Mouse (Mus musculus): ENCODE measurements around the gene Hist1h2af. TPM values are rescaled to one million over a fixed set of nuclear protein-coding genes. Genes with fewer than 3 reads are reported as not detected.
"Not testable (repeated sequence)": the region's sequence is repeated elsewhere in the genome, so short reads cannot be mapped to it uniquely, and the experiment has no call there.

Hist1h2af gene
- total RNA-seq, 2 experiments from 2014 or later: 0.73 to 1.9 TPM

DNA sequence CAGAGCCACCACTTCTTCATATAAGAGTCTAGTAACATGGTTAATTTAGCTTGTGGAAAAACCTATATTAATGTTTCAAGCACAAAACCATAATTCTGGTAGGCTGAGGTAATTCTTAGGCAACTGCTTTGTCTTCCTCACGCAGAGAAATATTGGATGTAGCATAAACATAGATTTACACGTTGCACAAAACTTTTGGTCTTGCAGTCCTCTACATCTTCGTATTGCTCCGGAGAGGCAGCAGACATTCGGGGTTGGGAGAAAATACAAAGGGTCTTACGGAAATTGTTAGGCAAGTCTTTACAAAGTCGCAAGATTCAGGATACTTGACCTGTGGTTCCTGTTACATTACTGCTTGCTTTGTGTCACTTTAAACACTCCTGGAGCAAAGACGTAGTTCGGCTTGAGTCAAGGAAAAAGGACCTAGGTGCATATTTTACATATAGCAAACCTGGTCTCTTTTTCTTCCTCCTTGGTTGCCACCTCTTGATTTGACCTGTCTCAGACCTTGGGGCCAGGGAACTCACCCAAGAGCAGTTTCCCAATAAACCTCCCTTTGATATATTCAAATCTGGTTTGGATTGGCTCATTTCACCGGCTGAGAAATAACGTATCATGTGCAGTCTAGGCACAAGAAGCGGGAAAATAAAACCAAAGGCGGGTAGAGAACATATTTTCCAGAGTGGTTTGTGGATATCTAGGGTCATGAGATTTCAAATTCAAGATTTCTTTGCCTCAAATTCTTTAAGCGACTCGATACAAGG, 844 bp downstream of the Hist1h2af start:
- DNase-seq (ENCODE audit: low spot score): no peak

DNA sequence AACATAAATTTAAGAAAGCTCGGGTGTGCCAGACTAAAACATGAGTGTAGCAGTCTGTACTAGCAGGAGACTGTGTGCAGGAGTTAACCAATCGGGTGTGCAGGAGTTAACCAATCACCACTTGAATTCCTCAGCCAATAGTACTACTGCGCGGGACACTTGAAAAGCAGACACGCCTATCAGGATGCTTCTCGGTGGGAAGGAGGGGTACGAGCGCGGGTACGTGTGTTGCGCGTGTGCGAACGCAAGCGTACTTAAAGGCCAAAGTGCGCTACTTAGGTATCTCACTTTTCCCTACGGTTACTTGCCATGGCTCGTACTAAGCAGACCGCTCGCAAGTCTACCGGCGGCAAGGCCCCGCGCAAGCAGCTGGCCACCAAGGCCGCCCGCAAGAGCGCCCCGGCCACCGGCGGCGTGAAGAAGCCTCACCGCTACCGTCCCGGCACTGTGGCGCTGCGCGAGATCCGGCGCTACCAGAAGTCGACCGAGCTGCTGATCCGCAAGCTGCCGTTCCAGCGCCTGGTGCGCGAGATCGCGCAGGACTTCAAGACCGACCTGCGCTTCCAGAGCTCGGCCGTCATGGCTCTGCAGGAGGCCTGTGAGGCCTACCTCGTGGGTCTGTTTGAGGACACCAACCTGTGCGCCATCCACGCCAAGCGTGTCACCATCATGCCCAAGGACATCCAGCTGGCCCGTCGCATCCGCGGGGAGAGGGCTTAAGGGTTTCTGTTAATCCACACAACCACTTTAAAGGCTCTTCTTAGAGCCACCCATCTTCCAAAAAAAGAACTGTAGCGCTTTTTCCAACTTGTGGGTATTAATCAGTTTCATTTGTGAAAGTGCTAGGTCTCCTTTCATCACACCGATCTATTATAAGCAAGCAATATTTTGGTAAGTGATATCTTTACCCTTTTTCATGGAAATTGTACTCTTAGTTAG, 1.7 kb downstream of the Hist1h2af start, which contains the start of gene Hist1h3g:
Hist1h3g (plus strand) TSS at position 286 of the 939 bp plus-strand sequence.
- DNase-seq (ENCODE audit: low spot score): peak; percentile 79

DNA sequence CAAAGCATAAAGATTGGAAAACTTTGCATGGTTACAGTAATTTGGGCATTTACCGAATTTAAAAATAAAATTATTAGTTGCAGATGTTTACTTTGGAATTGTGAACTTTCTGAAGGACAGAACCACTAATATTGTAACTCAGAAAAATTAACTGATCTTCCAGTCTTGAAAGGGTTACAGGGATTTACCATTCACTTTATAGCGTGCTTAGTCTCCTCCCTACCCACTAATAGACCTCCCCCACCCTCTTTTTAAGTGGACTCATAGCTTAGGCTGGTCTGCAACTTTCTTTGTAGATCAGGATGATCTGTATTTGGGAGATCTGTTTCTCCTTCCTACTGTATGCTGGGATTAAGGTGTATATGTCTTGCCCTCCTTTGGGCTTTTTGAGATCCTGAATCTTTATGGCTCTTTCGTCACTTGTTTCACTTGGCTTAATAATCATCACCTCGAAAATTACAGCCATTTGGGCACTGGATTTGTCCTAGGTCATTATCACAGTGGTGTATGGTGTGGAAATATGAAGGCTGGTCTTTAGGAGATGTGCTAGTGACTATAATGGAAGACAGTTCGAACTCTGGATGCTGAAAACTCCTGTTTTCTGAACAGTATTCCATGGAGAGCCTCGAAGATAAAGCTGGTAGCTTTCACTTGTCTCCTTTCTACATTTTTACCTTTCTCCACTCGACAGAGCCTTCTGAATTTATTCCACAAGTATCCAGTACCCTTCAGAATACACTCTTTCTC, 2.5 kb downstream of the Hist1h2af start:
- no peak for DNase-seq (ENCODE audit: low spot score)

DNA sequence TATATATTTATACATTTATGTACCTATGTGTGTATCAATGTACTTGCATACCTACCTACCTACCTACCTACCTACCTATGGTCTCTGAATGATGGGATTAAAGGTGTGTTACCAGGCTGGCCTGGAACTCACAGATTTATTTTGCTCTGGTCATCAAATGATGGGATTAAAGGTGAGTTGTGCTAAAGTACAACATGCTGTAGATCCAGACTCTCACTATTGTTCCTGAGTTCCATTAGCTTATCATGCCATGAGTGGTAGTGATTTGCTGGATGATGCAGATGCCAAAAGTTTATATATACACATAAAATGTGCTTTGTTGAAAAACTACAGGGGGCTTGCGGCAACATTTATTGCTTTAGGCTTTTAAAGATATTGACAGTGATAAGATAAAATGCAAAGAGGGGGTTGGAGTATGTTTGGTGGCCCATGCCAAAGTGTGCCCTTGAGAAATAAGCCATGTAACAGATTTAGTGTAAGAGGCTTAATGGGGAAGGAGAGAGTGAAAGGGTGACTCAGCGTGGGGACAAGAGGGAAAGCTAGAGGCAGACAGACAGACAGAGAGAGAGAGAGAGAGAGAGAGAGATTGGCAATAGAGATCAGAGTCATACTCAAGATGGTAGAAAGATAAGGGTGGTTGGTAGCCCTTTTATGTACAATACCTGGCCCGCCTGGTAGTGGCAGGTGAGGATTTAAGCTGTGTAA, 3.5 kb downstream of the Hist1h2af start:
- no peak for DNase-seq (ENCODE audit: low spot score)

DNA sequence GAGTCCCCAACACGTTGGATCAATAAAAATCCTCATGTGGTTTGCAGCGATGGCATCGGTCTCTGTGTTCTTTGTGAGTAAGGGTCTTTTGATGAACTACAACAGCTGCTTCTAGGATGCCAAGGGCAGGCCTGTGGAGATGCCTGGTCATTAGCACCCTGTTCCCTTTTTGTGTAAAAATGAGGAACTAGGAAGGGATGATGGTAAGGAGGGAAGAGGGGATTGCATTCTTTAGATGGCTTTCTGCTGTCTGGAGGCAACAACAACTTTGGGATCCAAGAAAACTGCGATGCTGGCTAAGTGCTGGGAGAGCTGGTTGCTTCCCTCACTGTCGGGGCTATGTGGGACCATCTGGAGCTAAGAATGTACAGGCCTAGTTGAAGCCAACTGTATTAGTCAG, 4.5 kb downstream of the Hist1h2af start:
- no peak for DNase-seq (ENCODE audit: low spot score)

DNA sequence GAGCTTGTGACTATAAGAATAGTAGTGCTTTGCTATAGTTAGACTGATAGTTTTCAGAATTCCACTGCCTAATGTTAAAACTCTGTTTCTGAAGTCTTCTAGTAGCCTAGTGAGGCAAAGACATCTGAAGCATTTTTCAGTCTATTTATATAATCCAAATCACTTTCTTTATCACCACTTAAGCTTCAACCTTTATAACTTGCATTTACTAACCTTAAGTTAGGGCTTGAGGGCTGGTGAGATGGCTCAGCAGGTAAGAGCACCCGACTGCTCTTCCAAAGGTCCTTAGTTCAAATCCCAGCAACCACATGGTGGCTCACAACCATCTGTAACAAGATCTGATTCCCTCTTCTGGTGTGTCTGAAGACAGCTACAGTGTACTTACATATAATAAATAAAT, 6.1 kb downstream of the Hist1h2af start:
- not testable (repeated sequence) for DNase-seq (ENCODE audit: low spot score)

DNA sequence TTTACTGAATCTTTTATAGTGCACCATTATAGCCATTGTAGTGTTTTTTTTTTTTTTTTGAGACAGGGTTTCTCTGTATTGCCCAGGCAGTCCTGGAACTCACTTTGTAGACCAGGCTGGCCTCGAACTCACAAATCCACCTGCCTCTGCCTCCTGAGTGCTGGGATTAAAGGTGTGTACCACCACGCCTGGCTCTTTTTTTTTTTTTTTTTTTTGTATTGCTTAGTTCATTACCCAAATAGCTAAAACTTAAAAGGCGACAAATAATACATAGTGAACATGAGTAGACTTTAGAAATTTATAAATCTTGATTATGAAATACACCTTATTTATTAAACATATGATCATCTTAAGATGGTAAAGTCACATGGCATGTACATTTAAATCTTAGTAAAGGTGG, 7.8 kb downstream of the Hist1h2af start:
- DNase-seq (ENCODE audit: low spot score): no peak

DNA sequence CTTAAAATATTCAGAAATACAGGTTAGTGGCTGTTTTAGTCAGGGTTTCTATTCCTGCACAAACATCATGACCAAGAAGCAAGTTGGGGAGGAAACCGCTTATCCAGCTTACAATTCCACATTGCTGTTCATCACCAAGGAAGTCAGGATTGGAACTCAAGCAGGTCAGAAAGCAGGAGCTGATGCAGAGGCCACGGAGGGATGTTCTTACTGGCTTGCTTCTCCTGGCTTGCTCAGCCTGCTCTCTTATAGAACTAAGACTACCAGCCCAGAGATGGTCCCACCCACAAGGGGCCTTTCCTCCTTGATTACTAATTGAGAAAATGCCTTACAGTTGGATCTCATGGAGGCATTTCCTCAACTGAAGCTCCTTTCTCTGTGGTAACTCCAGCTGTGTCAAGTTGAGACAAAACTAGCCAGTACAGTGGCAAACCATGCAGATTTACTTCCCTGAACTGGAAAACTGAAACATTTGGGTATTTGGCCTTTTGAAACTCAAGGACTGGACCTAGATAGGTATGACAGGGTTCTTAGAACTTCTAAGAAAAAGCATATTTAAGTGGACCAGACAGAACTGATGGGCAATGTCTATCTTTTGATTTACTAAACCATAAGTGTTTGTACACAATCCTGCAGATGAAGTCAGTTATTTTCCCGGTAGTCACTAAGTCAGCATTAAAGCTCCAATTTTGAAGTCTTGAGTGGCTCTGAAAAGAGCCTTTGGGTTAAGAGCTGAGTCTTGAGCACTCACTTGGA, 8.7 kb downstream of the Hist1h2af start:
- not testable (repeated sequence) for DNase-seq (ENCODE audit: low spot score)

DNA sequence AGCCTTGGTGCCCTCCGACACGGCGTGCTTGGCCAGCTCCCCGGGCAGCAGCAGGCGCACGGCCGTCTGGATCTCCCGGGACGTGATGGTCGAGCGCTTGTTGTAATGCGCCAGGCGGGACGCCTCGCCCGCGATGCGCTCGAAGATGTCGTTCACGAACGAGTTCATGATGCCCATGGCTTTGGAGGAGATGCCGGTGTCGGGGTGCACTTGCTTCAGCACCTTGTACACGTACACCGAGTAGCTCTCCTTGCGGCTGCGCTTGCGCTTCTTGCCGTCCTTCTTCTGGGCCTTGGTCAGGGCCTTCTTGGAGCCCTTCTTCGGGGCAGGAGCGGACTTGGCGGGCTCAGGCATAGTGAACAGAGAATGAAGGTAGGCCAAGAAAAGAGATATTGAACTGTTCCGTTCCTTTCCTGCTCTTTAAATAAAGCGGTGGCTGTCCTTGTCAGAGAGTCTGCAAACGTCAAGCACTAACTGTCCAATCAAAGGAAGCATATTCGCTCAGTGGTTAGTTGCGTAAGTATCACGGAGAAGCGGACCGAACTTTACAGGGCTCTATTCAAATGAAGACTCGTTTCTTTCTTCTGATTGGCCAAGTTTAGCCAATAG, 9.4 kb downstream of the Hist1h2af start, which contains the start of gene Hist1h2bh:
Hist1h2bh (minus strand) TSS at position 394 of the 609 bp plus-strand sequence.
- DNase-seq (ENCODE audit: low spot score): peak; percentile 75

DNA sequence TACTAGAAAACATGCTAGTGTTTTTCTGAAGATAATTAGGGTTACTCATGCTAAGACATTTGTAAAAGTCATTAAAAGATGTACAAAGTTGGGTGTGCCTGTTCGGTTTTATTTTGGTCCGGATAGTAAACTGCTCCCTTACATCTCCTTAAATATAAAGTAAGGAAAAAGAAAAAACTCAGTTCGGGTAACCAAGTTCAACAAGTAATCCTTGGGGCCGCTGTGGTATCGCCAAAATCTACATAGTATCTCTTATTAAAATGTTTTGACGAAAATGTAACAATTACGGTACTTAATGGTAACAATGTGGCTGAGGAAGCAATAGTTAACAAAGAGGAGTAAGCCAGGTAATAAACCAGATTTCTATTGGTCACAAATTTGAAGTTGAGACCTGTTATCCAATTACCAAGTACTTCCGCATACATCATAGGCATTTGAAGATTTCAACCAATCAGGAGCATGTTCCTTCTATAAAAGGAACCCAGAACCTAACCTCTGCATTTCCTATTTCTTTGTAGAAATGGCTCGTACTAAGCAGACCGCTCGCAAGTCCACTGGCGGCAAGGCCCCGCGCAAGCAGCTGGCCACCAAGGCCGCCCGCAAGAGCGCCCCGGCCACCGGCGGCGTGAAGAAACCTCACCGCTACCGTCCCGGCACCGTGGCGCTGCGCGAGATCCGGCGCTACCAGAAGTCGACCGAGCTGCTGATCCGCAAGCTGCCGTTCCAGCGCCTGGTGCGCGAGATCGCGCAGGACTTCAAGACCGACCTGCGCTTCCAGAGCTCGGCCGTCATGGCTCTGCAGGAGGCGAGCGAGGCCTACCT, 10.5 kb downstream of the Hist1h2af start, which contains the start of gene Hist1h3f:
Hist1h3f (plus strand) TSS at position 88 of the 822 bp plus-strand sequence.
- peak; percentile 80 for DNase-seq (ENCODE audit: low spot score)

DNA sequence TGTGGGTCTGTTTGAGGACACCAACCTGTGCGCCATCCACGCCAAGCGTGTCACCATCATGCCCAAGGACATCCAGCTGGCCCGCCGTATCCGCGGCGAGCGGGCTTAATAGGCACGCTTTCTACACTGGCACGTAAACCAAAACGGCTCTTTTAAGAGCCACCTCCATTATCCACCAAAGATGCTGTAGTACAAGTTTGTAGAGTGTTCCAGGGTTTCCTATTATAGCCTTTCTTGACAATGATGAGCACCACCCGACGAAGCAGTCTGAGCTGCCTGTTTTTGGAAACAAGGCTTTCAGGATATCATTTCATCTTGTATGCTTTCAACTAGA, 11.0 kb downstream of the Hist1h2af start:
- DNase-seq (ENCODE audit: low spot score): not testable (repeated sequence)

DNA sequence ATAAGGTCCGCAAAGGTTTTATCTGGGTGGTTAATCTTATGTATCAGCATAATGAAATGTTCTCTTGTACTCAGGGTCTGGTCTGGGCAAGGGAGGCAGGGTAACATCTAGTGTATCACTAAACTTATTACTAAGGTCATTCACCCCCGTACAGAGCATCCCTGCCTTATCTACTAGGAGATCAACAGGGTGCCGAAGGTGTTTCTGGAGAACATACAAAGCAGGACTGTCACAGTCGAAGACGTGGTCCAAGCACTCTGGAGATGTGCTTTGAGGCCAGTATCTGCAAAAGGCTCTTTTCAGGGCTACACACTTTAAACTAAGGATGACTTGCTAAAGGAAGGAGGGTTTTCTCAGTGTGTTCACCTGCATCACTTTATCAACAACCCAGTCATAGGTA, 13.0 kb downstream of the Hist1h2af start:
- DNase-seq (ENCODE audit: low spot score): no peak

DNA sequence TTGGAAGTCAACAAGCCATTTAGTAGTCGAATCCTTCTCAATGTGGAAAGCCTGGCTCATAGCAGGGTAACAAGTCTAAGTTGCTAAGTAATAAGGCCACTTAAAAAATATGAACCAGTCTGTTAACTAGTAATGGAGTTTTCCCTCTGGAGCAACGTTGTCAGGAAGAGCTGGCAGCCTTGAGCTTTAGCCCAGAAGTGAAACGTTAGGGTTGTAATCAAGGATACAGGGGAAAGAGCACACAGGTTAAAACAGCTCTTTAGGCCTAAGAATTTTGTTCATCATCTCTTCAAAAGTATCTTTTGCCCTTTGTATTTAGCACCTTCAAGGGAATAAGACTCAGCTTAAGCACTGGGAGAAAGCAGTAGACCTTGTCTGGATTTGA, 17.0 kb downstream of the Hist1h2af start:
- no peak for DNase-seq (ENCODE audit: low spot score)

DNA sequence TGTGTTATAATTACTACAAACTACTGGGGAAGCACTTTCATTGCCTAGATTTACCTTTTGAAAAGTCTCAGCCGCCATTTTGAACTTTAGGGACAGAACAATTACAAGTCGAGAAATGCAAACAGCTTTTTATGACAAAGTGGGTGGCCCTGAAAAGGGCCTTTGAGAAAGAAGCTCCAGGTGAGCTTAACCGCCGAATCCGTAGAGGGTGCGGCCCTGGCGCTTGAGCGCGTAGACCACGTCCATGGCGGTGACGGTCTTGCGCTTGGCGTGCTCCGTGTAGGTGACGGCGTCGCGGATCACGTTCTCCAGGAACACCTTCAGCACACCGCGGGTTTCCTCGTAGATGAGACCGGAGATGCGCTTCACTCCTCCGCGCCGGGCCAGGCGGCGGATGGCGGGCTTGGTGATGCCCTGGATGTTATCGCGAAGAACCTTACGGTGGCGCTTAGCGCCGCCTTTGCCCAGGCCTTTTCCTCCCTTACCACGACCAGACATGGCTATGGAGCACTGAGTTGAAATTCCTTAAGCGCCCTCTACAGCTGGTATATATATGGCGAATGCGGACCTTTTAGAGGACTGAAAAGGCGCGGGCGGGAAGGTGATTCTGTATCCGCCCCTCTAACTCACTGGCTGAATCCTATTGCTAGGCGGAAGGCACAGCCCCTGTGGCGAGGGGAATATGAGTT, 17.6 kb downstream of the Hist1h2af start, which contains the start of gene Hist1h4f:
Hist1h4f (minus strand) TSS at position 503 of the 689 bp plus-strand sequence.
- DNase-seq (ENCODE audit: low spot score): peak; percentile 78

DNA sequence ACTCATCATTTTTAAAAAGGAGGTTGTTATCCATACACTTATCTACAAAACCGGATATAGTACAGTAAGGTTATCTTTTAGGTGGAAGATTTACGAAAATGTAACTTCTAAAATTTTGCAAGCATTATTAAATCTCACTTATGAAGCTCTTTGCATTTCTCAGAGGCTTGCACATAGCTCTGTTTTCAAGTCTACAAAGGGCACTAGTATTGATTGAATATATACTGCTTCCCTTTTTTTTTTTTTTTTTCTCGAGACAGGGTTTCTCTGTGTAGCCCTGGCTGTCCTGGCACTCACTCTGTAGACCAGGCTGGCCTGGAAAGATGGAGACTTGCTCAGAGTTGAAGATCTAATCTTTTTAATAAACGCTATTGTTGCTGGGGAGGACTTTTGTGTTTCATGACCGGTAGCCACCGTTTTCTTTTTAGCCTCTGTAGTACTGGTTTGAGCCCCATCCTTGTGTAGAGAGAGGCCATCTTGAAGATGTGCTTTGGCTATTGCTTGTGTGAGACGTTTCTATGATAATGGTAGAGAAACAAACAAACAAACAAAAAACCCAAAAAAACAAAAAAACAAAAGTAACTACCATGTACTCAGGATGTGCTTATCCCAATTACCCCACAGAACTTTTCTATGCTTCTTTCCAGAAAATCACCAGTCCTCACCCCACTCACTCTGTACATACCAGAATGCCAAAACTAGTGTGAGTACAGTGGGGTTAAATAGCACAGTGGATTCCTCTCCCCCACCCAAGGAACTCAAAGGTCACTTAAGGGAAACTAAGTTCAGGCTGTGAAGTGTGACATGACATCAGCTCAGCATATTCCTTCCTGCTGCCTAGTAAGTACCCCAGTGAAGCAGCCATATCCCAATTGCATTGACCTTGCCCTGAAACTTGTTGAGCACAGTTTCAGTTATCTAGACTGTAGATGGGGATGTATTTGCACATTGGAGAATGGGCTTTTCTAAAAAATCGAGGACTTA, 18.5 kb downstream of the Hist1h2af start:
- no peak for DNase-seq (ENCODE audit: low spot score)

DNA sequence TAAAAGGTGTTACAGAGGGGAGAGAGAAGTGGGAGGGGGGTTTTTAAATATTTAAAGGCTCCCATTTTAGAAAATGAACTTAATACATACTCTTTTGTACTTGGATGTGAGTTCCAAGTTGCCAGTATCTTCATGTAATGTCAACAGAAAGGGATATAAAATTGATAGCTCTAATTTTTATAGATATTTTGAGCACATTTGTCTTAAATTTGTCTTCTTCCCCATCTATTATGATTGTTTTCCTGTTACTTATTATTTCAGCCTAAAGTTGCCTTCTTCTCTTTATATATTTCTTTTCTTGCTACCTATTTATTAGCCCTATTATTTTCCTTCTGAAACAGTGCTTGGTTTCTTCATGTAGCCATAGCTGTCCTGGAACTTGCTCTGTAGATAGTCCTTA, 19.3 kb downstream of the Hist1h2af start, which contains the start of gene Hist1h1d:
Hist1h1d (plus strand) TSS at position 301 of the 400 bp plus-strand sequence.
- DNase-seq (ENCODE audit: low spot score): no peak

DNA sequence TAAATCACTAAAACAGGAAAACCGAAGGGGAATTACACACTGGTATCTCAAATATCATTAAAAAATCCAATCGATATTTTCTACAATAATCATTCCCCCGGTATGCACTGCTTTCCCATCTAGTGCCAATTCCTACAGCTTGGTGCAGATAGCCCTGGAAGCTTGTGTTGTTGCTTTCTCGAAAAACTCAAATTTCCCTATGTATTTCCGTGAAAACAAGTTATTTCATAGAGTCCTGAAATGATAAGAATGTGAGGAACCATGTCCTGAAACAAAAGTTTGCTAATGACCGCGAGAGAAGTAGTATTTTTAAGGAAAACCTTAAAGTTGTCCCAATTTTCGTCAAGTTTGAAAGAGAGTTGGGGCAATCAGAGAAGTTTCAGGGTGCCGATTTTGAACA, 20.7 kb downstream of the Hist1h2af start:
- no peak for DNase-seq (ENCODE audit: low spot score)

All from gastrocnemius, adult 18-20 months (tissue).